Mouse (Mus musculus) myocyte (in vitro differentiated cells): ENCODE measurements around the gene Cdh20.

Experiments used
- MAX ChIP-seq: IDR thresholded peaks from one replicate; pipeline ENCODE4 v1.6.1; 2011; ENCODE audit warnings: low read depth, mild to moderate bottlenecking, control low read depth
- TCF12 ChIP-seq: IDR thresholded peaks from one replicate; pipeline ENCODE4 v1.6.1; 2011; ENCODE audit warnings: mild to moderate bottlenecking, control low read depth; ENCODE audit not compliant: poor library complexity, insufficient read depth, severe bottlenecking

- TF ChIP-seq MAX (no peak), TCF12 (no peak)
Measured at GRCm38 (mm10) chr1:104939156-104939555, 170.8 kb downstream of the Cdh20 start.
